Mouse (Mus musculus) macrophage (primary cell): ENCODE results near the gene Dtd1. TPM values are rescaled to one million over a fixed set of nuclear protein-coding genes. Genes with fewer than 3 reads are reported as not detected.
"Not testable (repeated sequence)": the region's sequence is repeated elsewhere in the genome, so short reads cannot be mapped to it uniquely, and the experiment has no call there.

Experiments
- H3K27ac ChIP-seq: fragments of 350-480 bp; formaldehyde crosslinking; 2 replicates; pipeline ENCODE4 v1.9.0; 2021
- H3K36me3 ChIP-seq: fragments of 350-480 bp; formaldehyde crosslinking; 2 replicates; pipeline ENCODE4 v1.9.0; 2021; ENCODE audit errors: inconsistent target
- H3K4me3 ChIP-seq: fragments of 350-480 bp; formaldehyde crosslinking; 2 replicates; pipeline ENCODE4 v1.9.0; 2021; ENCODE audit errors: inconsistent target
- H3K79me2 ChIP-seq: fragments of 350-480 bp; formaldehyde crosslinking; 2 replicates; pipeline ENCODE4 v1.9.0; 2021; ENCODE audit errors: inconsistent target
- WGBS: methylation state at CpG from one replicate; pipeline ENCODE4 v1.1.7; 2026; ENCODE audit warnings: inconsistent platforms; ENCODE audit not compliant: missing documents; 5-methylcytosine and 5-hydroxymethylcytosine counted together
- polyA plus RNA-seq: library from polyadenylated mRNA; stranded (reverse); fragments of 250-400 nt; gene quantifications from 3 replicates; pipeline ENCODE4 v1.2.4, GENCODE M21; 2018; ENCODE audit warnings: inconsistent platforms
- total RNA-seq, 78 experiments: library from RNA; depleted of rRNA; stranded (reverse); fragments of 250-400 nt; gene quantifications; 1 replicate in 9 of 78; 2 replicates in 24 of 78; 3 replicates in 43 of 78; 4 replicates in 2 of 78; pipeline ENCODE4 v1.2.4; 2018; ENCODE audit warnings: inconsistent platforms in 56 of 78

Gene Dtd1
- 1 to 10 TPM in 24 of 26 experiments, under 1 TPM in 1, not detected in 1; 0.77 to 5.7 (median 3.1) TPM for total RNA-seq (2018; cell fraction: chromatin; rRNA removed)
- 1 to 10 TPM; 3.1 to 7.9 (median 5.0) TPM for total RNA-seq (2018; cell fraction: cytosol; rRNA removed)
- total RNA-seq (2018; cell fraction: nucleus; rRNA removed) = 1 to 10 TPM in 25 of 26 experiments, under 1 TPM in 1; 0.77 to 5.4 (median 2.5) TPM
- polyA plus RNA-seq = 5.7 to 9.9 TPM (median 8.4 TPM) in 3 replicates

GRCm38 (mm10) chr2:144599831-144600687 is at the start of gene Dtd1:
Dtd1 (plus strand) TSS chr2:144599897.
- H3K79me2 ChIP-seq = no peaks in the 10 kb centered on the region
- H3K27ac ChIP-seq = no peak within 1 kb of the TSS
- 3% methylated on average over 50 of the region's 50 CpGs for WGBS
- no peaks in the 10 kb centered on the region for H3K36me3 ChIP-seq
- H3K4me3 ChIP-seq = peak within 1 kb of the TSS; percentile 39

- Histone ChIP-seq H3K36me3 (no peaks in the 10 kb centered on the region; the same call in 1 of the 2 replicates), H3K27ac (no peak within 1 kb of the TSS), H3K4me3 (peak within 1 kb of the TSS; percentile 84), H3K79me2 (no peaks in the 10 kb centered on the region)
- WGBS = 5% methylated on average over 17 of the region's 17 CpGs
These were observed 49.2 kb upstream of the Dtd1 start, which contains the start of gene Rbbp9 for GRCm38 (mm10) chr2:144550529-144550928. Rbbp9 (minus strand) TSS chr2:144550869.

- Histone ChIP-seq H3K36me3 (no peaks in the 10 kb centered on the region), H3K79me2 (peaks cover 29% of the 10 kb centered on the region), H3K27ac (no peak overlapping the region), H3K4me3 (no peak overlapping the region)
- 69% methylated on average over 3 of the region's 3 CpGs for WGBS
These were observed 45.8 kb upstream of the Dtd1 start for GRCm38 (mm10) chr2:144553905-144554304.

DNA sequence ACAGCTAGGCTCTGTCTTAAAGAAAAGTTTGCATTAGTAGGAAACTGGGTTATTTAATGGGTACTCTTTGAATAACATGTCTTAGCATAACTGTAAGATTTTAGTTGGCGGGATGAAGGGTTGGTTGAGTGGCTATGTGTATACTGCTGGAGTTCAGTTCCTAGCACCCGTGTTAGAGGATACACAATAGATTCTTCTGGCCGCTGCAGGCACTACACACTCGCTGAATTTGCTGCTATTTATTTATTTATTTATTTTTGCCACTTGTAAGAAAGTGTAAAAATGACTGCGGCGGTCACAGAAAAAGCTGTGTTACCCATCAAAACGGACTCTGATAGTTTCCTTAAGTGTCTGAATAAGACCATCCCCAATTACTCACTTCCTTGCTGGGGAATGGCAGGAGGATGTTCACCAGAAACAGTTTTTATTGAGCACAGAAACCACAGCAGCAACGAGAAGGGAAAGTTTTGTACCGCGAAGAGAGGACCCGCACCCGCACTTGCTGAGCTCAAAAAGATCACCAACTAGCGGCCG is 44.3 kb upstream of the Dtd1 start:
- Histone ChIP-seq H3K27ac (peak overlapping the region; percentile 87), H3K36me3 (no peaks in the 10 kb centered on the region), H3K4me3 (peak overlapping the region; percentile 91), H3K79me2 (peaks cover 38% of the 10 kb centered on the region)
- WGBS = 1% methylated on average over 14 of the region's 14 CpGs

DNA sequence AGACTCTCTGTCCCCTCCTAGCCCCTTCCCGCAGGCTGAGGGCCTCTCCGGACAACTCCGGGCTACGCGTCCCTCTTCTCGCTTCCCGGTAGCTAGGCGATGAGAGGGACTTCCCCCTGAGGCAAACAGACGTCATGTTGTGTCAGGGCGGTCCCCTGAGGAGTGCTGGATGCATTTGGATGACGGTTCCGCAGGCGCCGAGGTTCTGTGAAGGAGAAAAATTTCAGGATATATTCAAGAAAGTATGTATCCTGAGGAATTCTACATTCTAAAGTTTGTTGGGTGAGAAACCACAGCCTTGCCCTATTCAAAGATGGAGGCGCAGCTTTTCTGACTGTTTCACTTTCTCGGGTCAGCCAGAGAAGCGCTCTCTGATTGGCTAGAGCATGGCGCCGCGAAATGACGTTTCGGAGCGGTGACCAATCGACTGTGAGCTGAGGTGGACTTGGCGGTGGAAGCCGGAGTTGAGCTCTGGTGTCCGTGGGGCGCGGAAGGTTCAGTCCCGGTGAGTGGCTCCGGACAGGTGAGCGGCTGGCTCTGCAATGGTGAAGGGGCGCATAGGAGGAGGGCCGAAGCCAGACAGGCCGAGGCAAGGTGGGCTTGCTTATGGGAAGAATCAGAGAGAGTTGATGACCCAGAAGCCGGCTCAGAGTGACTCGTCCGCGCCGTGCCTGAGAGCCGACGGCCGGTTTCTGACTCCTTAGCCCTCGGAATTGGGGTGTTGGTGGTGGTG is 43.7 kb upstream of the Dtd1 start, which contains the start of gene Sec23b:
Gene Sec23b, plus strand, starts transcription at position 410 of the 733 bp plus-strand sequence.
- Histone ChIP-seq H3K4me3 (peak within 1 kb of the TSS; percentile 91), H3K36me3 (no peaks in the 10 kb centered on the region), H3K79me2 (peaks cover 38% of the 10 kb centered on the region), H3K27ac (peak within 1 kb of the TSS; percentile 87)
- WGBS = 0% methylated on average over 44 of the region's 44 CpGs

- Histone ChIP-seq H3K36me3 (peaks cover 66% of the 10 kb centered on the region), H3K27ac (no peak overlapping the region), H3K79me2 (no peaks in the 10 kb centered on the region), H3K4me3 (no peak overlapping the region)
- WGBS = 93% methylated on average over 4 of the region's 4 CpGs
These were observed 11.0 kb upstream of the Dtd1 start for GRCm38 (mm10) chr2:144588723-144589122.

GRCm38 (mm10) chr2:144593036-144593435 is 6.7 kb upstream of the Dtd1 start:
- H3K27ac ChIP-seq, H3K79me2 ChIP-seq, H3K4me3 ChIP-seq: not testable (repeated sequence)
- WGBS = 75% methylated on average over 8 of the region's 8 CpGs
- peaks cover 23% of the 10 kb centered on the region for H3K36me3 ChIP-seq

DNA sequence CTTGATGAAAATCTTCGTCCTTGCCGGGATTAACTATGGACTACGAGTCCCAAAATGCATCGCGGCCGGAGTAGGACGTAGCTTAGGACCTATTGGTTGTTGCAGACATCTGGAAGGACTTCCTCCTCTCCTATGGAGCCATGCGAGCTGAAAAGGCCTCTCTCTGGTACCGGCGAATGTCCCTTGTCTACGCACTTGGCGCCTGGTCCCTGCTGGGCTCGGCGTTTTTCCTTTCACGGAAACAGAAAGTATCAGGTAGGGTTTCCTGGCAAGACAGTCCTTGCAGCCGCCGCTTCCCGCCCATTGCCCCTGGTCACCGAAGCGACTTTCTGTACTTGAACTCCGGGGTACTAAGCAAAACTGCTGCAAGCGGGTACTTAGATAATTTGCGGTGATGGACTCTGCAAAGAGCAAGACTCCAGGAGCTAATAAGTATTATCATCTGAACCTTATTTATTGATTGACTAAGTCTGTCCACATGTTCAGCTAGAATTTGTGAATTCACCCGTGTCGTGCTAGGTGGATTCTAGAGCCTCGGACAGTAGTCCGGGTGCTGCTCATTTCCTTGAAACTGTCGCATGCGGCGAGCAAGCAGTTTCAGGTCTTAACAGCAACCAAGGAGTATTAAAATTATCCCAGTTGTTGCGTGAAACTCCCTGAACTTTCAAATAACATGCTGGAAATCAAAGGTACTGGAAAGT is 5.6 kb upstream of the Dtd1 start, which contains the start of gene Smim26:
Gene Smim26, plus strand, starts transcription at position 104 of the 701 bp plus-strand sequence.
- Histone ChIP-seq H3K4me3 (peak within 1 kb of the TSS; percentile 71), H3K79me2 (no peaks in the 10 kb centered on the region), H3K36me3 (peaks cover 12% of the 10 kb centered on the region; the same call in 1 of the 2 replicates), H3K27ac (0 out of 2 replicates have a peak within 1 kb of the TSS, but pooled peaks have one; percentile 0)
- WGBS = under 1% methylated on average over 31 of the region's 31 CpGs

DNA sequence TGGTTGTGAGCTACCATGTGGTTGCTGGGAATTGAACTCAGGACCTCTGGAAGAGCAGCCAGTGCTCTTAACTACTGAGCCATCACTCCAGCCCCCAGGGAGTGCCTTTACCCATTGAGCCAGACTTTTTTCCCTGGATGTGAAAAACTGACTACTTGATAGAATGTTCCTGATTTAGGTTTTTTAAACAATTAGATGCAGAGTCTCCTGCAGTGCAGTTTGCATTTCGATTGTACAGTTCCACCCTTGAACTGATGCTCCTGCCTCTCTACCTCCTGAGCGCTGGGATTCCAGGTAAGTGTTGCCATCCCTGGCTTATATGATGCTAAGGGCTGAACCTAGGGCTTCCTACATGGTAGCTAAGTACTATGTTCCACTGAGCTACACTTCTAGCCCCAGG is 1.7 kb upstream of the Dtd1 start:
- Histone ChIP-seq H3K27ac (no peak overlapping the region), H3K4me3 (no peak overlapping the region), H3K36me3 (no peaks in the 10 kb centered on the region), H3K79me2 (no peaks in the 10 kb centered on the region)
- WGBS = 85% methylated on average over 2 of the region's 2 CpGs

DNA sequence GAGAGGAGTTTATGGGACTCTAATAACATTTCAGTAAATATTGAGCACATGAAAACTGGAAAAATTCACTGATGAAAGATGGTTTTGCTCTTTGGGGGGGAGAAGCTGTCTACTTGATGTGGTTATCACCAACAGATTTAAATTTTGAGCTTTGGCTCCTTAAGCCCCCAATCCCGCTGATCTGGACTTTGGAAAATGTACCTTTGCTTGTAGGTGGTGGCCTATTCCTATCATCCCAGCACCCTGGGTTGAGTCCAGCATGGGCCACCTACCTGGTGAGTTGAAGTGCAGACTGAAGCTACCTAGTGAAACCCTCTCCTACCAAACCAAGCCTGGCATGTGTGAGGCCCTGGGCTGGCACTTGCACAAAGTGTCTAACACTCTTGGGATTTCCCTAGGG is 1.9 kb downstream of the Dtd1 start:
- 100% methylated on average over 1 of the region's 1 CpGs for WGBS
- H3K27ac ChIP-seq = no peak overlapping the region
- H3K4me3 ChIP-seq = no peak overlapping the region
- H3K36me3 ChIP-seq = no peaks in the 10 kb centered on the region
- no peaks in the 10 kb centered on the region for H3K79me2 ChIP-seq

- Histone ChIP-seq H3K4me3 (no peak overlapping the region), H3K27ac (no peak overlapping the region), H3K36me3 (no peaks in the 10 kb centered on the region), H3K79me2 (no peaks in the 10 kb centered on the region)
- 96% methylated on average over 6 of the region's 6 CpGs for WGBS
These were observed 14.3 kb downstream of the Dtd1 start for GRCm38 (mm10) chr2:144613956-144614355.

DNA sequence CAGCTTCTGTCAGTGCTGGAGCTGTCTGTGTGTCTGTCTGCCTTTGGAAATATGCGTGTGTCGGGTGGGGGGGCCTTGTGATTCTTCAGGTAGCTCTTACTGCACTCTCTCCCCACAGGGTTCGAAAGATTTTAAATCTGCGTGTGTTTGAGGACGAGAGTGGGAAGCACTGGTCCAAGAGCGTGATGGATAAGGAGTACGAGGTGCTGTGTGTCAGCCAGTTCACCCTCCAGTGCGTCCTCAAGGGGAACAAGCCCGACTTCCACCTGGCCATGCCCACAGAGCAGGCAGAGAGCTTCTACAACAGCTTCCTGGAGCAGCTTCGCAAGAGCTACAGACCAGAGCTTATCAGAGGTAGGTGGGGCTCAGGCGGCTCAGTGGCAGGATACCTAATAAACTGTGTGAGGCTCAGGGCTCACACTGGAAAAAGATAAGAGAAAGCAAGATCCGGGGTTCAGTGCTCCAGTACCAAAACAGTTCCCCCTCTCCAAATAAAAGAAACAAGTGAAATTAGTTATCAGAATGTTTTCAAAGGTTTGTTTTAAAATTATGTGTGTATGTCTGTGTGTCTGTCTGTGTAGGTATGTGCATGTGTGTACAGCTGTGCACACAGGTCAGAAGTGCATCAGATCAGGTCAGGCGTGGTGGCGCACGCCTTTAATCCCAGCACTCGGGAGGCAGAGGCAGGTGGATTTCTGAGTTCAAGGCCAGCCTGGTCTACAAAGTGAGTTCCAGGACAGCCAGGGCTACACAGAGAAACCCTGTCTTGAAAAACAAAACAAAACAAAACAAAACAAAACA is 17.6 kb downstream of the Dtd1 start:
- no peaks in the 10 kb centered on the region for H3K36me3 ChIP-seq
- no peaks in the 10 kb centered on the region for H3K79me2 ChIP-seq
- WGBS = 94% methylated on average over 11 of the region's 16 CpGs
- H3K27ac ChIP-seq = no peak overlapping the region
- no peak overlapping the region for H3K4me3 ChIP-seq

DNA sequence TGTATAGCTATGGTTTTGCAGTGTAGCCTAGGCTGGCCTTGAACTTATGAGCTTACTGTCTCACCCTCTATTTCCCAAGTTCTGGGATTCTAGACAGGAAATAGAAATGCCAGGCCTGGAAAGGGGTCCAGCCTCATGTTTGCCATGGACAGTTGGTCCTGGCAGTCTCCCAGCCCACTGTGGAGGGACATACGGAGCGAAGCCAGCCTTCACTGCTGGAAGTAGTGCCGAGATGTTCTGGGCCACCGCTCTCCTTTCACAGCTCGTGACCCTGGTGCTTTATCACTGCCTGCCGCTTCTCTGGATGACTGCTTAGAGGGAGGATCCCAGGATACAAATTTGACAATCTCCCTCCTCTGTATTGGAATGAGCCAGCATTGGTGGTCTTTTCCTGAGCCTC is 21.8 kb downstream of the Dtd1 start:
- WGBS = 100% methylated on average over 6 of the region's 6 CpGs

More for the DNA sequence above, 21.8 kb downstream of the Dtd1 start:
- Histone ChIP-seq H3K36me3 (no peaks in the 10 kb centered on the region), H3K4me3 (no peak overlapping the region), H3K79me2 (no peaks in the 10 kb centered on the region), H3K27ac (no peak overlapping the region)
